Mouse (Mus musculus) stomach, embryonic 16.5 days (tissue): Measurements from ENCODE around the gene Agap1. TPM values are rescaled to one million over a fixed set of nuclear protein-coding genes. Genes with fewer than 3 reads are reported as not detected.

ENCODE experiments used
- ATAC-seq: fragments of 200-750 bp; cut with Nextera tagmentation; 2 replicates; pipeline ENCODE4 v1.8.0; 2017; ENCODE audit warnings: moderate number of reproducible peaks, moderate TSS enrichment; ENCODE audit not compliant: insufficient read depth, low FRiP score
- H3K27ac ChIP-seq: fragments of 300-500 bp; sonication (generic); 2 replicates; pipeline ENCODE4 v1.5.1; 2014; ENCODE audit warnings: low read length
- H3K27me3 ChIP-seq: fragments of 300-500 bp; sonication (generic); 2 replicates; pipeline ENCODE4 v1.6.1; 2014; ENCODE audit warnings: low read length, control low read depth, mixed read lengths; ENCODE audit not compliant: control insufficient read depth, insufficient read depth
- H3K36me3 ChIP-seq: fragments of 300-500 bp; sonication (generic); 2 replicates; pipeline ENCODE4 v1.6.1; 2014; ENCODE audit warnings: low read length; ENCODE audit not compliant: control insufficient read depth, insufficient read depth
- H3K4me1 ChIP-seq: fragments of 300-500 bp; sonication (generic); 2 replicates; pipeline ENCODE4 v1.6.1; 2014; ENCODE audit warnings: low read length, control low read depth, mixed read lengths; ENCODE audit not compliant: control insufficient read depth, insufficient read depth
- H3K4me2 ChIP-seq: fragments of 300-500 bp; sonication (generic); 2 replicates; pipeline ENCODE4 v1.6.1; 2014; ENCODE audit warnings: low read depth, low read length, mixed read lengths
- H3K4me3 ChIP-seq: fragments of 300-500 bp; sonication (generic); replicated peaks from 2 replicates; pipeline ENCODE4 v1.5.1; 2014; ENCODE audit warnings: mild to moderate bottlenecking, low read length
- H3K9ac ChIP-seq: fragments of 300-500 bp; sonication (generic); 2 replicates; pipeline ENCODE4 v1.6.1; 2014; ENCODE audit warnings: low read length
- H3K9me3 ChIP-seq: fragments of 300-500 bp; sonication (generic); replicated peaks from 2 replicates; pipeline ENCODE4 v1.6.1; 2016; ENCODE audit warnings: low read length, control low read depth; ENCODE audit not compliant: control insufficient read depth
- WGBS: fragments of 180-500 bp; shearing (Covaris S2); extraction: QIAGEN DNeasy Blood & Tissue Kit; methylation state at CpG from one replicate; pipeline ENCODE4 v1.1.7; 2014; 5-methylcytosine and 5-hydroxymethylcytosine counted together
- polyA plus RNA-seq: library from polyadenylated mRNA; unstranded; fragments of >200 nt; fragmentation: Nextera tagmentation; extraction: Ambion mirVana; gene quantifications from 2 replicates; pipeline ENCODE4 v1.2.1, GENCODE M21; 2015

Agap1 gene
- polyA plus RNA-seq, 1 experiment from 2014 or later, result 5.8 TPM

- no peak overlapping the region for H3K4me2 ChIP-seq
- H3K4me1 ChIP-seq, result no peaks in the 10 kb centered on the region
- H3K27ac ChIP-seq, result no peak overlapping the region
- 56% methylated on average over 4 of the region's 4 CpGs for WGBS
- no peaks in the 10 kb centered on the region for H3K9me3 ChIP-seq
- ATAC-seq, result no peak
- no peaks in the 10 kb centered on the region for H3K27me3 ChIP-seq
- no peaks in the 10 kb centered on the region for H3K36me3 ChIP-seq
- no peak overlapping the region for H3K9ac ChIP-seq
- H3K4me3 ChIP-seq, result no peak overlapping the region
Measured at GRCm38 (mm10) chr1:89775750-89776149, 321.1 kb downstream of the Agap1 start.

GRCm38 (mm10) chr1:89780675-89781074 lies 326.1 kb downstream of the Agap1 start:
- no peak for ATAC-seq
- H3K27ac ChIP-seq, result no peak overlapping the region
- no peaks in the 10 kb centered on the region for H3K27me3 ChIP-seq
- no peak overlapping the region for H3K4me2 ChIP-seq
- no peak overlapping the region for H3K4me3 ChIP-seq
- no peaks in the 10 kb centered on the region for H3K9me3 ChIP-seq
- whole genome bisulfite sequencing, result 85% methylated on average over 2 of the region's 2 CpGs
- no peaks in the 10 kb centered on the region for H3K4me1 ChIP-seq
- no peaks in the 10 kb centered on the region for H3K36me3 ChIP-seq
- H3K9ac ChIP-seq, result no peak overlapping the region

DNA sequence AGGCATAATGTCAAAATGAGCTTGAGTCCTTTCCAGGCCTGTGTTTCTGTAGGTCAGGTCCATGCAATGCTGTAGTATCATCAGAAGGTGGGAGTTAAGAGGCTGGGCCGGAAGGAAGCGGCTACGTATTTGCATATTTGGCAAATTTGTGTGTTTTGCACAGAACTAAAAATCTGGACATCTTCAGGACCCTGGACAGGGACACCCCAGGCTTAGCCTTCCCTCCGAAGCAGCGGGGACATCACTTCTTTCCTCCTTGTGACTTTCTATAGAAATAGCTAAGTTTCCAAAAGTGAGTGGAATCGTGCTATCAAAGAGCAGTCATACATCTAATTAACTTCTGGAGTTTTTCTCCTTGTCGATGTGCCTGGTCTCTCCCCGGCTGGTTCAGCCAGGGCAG lies 327.3 kb downstream of the Agap1 start:
- H3K9me3 ChIP-seq, result no peaks in the 10 kb centered on the region
- ATAC-seq, result no peak
- WGBS, result 54% methylated on average over 8 of the region's 8 CpGs
- no peaks in the 10 kb centered on the region for H3K4me1 ChIP-seq
- no peaks in the 10 kb centered on the region for H3K27me3 ChIP-seq
- H3K27ac ChIP-seq, result no peak overlapping the region
- no peaks in the 10 kb centered on the region for H3K36me3 ChIP-seq
- no peak overlapping the region for H3K9ac ChIP-seq
- H3K4me2 ChIP-seq, result no peak overlapping the region
- no peak overlapping the region for H3K4me3 ChIP-seq

- no peak overlapping the region for H3K4me3 ChIP-seq
- H3K9ac ChIP-seq, result no peak overlapping the region
- H3K9me3 ChIP-seq, result no peaks in the 10 kb centered on the region
- 87% methylated on average over 6 of the region's 6 CpGs for WGBS
- no peak for ATAC-seq
- no peaks in the 10 kb centered on the region; the same call in 1 of the 2 replicates for H3K36me3 ChIP-seq
- H3K27me3 ChIP-seq, result no peaks in the 10 kb centered on the region
- H3K4me2 ChIP-seq, result no peak overlapping the region
- no peak overlapping the region for H3K27ac ChIP-seq
- H3K4me1 ChIP-seq, result no peaks in the 10 kb centered on the region
Measured at GRCm38 (mm10) chr1:89786793-89787192, 332.2 kb downstream of the Agap1 start.

- no peaks in the 10 kb centered on the region for H3K4me1 ChIP-seq
- H3K9ac ChIP-seq, result no peak overlapping the region
- H3K27me3 ChIP-seq, result no peaks in the 10 kb centered on the region
- 65% methylated on average over 14 of the region's 14 CpGs for WGBS
- no peak overlapping the region for H3K4me2 ChIP-seq
- H3K27ac ChIP-seq, result no peak overlapping the region
- H3K36me3 ChIP-seq, result no peaks in the 10 kb centered on the region
- ATAC-seq, result no peak
- H3K4me3 ChIP-seq, result no peak overlapping the region
- H3K9me3 ChIP-seq, result no peaks in the 10 kb centered on the region
Measured at GRCm38 (mm10) chr1:89798724-89799123, 344.1 kb downstream of the Agap1 start.

- Histone ChIP-seq H3K4me1 (no peaks in the 10 kb centered on the region), H3K27me3 (no peaks in the 10 kb centered on the region), H3K9ac (no peak overlapping the region), H3K4me2 (no peak overlapping the region), H3K27ac (no peak overlapping the region), H3K9me3 (no peaks in the 10 kb centered on the region), H3K4me3 (no peak overlapping the region), H3K36me3 (no peaks in the 10 kb centered on the region)
- no peak for ATAC-seq
- WGBS, result 61% methylated on average over 5 of the region's 5 CpGs
Measured at GRCm38 (mm10) chr1:89801506-89801905, 346.9 kb downstream of the Agap1 start.

GRCm38 (mm10) chr1:89804981-89805380 lies 350.4 kb downstream of the Agap1 start:
- Histone ChIP-seq H3K27me3 (no peaks in the 10 kb centered on the region), H3K27ac (no peak overlapping the region), H3K4me3 (no peak overlapping the region), H3K9me3 (no peaks in the 10 kb centered on the region), H3K9ac (no peak overlapping the region), H3K4me1 (no peaks in the 10 kb centered on the region), H3K4me2 (no peak overlapping the region), H3K36me3 (no peaks in the 10 kb centered on the region)
- no peak for ATAC-seq
- 84% methylated on average over 7 of the region's 7 CpGs for WGBS

GRCm38 (mm10) chr1:89812816-89813215 lies 358.2 kb downstream of the Agap1 start:
- no peaks in the 10 kb centered on the region for H3K9me3 ChIP-seq

DNA sequence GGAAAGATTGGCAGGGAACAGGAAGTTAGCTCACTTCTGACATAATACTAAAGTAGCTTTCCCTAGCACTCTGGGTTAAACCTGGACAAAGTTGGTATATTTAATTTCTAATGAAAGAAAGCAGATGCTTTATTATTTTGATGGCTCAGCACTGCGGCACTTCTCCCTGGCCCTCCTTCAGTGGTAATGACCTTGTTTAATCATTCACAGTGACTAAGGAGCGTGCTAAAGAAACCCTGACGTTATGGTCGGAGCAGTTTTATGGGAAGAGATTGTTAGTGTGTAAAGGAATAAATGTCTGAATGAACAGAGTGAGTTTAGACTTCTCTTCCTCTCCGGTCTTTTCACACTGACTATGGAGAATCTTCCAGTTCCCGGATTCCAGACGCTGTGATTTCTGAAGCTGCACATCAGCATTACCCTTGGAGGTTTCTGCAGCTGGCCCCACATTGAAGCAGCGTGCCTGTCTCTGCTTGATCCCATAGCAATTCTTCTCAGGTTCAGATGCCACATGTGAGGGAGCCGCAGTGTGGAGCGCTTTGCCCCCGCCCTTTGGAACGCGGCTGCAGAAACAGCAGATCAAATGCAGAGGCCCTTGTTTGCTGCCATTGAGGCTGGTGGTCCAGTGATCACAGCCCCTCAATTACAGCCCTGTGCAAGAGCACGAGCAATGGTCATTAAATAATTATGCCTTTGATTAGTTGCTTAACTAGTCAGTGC lies 362.0 kb downstream of the Agap1 start:
- no peaks in the 10 kb centered on the region for H3K27me3 ChIP-seq
- 49% methylated on average over 14 of the region's 14 CpGs for WGBS

More at GRCm38 (mm10) chr1:89812816-89813215, 358.2 kb downstream of the Agap1 start:
- Histone ChIP-seq H3K9ac (no peak overlapping the region), H3K4me3 (no peak overlapping the region), H3K4me2 (no peak overlapping the region), H3K4me1 (0 out of 2 replicates have a peak, but pooled peaks cover 3% of the 10 kb centered on the region), H3K36me3 (no peaks in the 10 kb centered on the region), H3K27ac (no peak overlapping the region), H3K27me3 (no peaks in the 10 kb centered on the region)
- no peak for ATAC-seq
- WGBS, result 89% methylated on average over 8 of the region's 8 CpGs

More for the DNA sequence above, 362.0 kb downstream of the Agap1 start:
- H3K27ac ChIP-seq, result no peak overlapping the region
- ATAC-seq, result no peak
- no peak overlapping the region for H3K4me2 ChIP-seq
- H3K9ac ChIP-seq, result no peak overlapping the region
- no peak overlapping the region for H3K4me3 ChIP-seq
- no peaks in the 10 kb centered on the region for H3K36me3 ChIP-seq
- H3K4me1 ChIP-seq, result 0 out of 2 replicates have a peak, but pooled peaks cover 3% of the 10 kb centered on the region
- H3K9me3 ChIP-seq, result no peaks in the 10 kb centered on the region
